Mouse (Mus musculus) midbrain, embryonic 11.5 days (tissue): ENCODE results near the gene Miox. TPM values are rescaled to one million over a fixed set of nuclear protein-coding genes. Genes with fewer than 3 reads are reported as not detected.
A peak's percentile ranks its signal among the peaks of the same experiment; 100 is the strongest.

ENCODE experiments used
- ATAC-seq: fragments of 200-750 bp; cut with Nextera tagmentation; 2 replicates; pipeline ENCODE4 v1.8.0; 2017; ENCODE audit warnings: moderate TSS enrichment, moderate library complexity; ENCODE audit not compliant: low FRiP score
- DNase-seq: peaks from one replicate; pipeline ENCODE4 v3.0.0; 2015; ENCODE audit warnings: low spot score; ENCODE audit errors: missing footprints
- H3K27ac ChIP-seq: fragments of 300-500 bp; sonication (generic); 2 replicates; pipeline ENCODE4 v1.5.1; 2014; ENCODE audit warnings: low read depth, low read length
- H3K27me3 ChIP-seq: fragments of 300-500 bp; sonication (generic); 2 replicates; pipeline ENCODE4 v1.6.1; 2014; ENCODE audit warnings: mild to moderate bottlenecking, low read length, moderate library complexity, mixed read lengths; ENCODE audit not compliant: control insufficient read depth, insufficient read depth
- H3K36me3 ChIP-seq: fragments of 300-500 bp; sonication (generic); 2 replicates; pipeline ENCODE4 v1.6.1; 2014; ENCODE audit warnings: mild to moderate bottlenecking, low read length, moderate library complexity, mixed read lengths; ENCODE audit not compliant: control insufficient read depth, insufficient read depth
- H3K4me1 ChIP-seq: fragments of 300-500 bp; sonication (generic); 2 replicates; pipeline ENCODE4 v1.6.1; 2014; ENCODE audit warnings: low read length; ENCODE audit not compliant: control insufficient read depth, insufficient read depth
- H3K4me2 ChIP-seq: fragments of 300-500 bp; sonication (generic); 2 replicates; pipeline ENCODE4 v1.6.1; 2014; ENCODE audit warnings: mild to moderate bottlenecking, moderate library complexity
- H3K4me3 ChIP-seq: fragments of 300-500 bp; sonication (generic); 2 replicates; pipeline ENCODE4 v1.5.1; 2014; ENCODE audit warnings: low read depth, low read length
- H3K9ac ChIP-seq: fragments of 300-500 bp; sonication (generic); 2 replicates; pipeline ENCODE4 v1.6.1; 2014; ENCODE audit warnings: low read length
- H3K9me3 ChIP-seq: fragments of 300-500 bp; sonication (generic); 2 replicates; pipeline ENCODE4 v1.6.1; 2016; ENCODE audit warnings: low read length; ENCODE audit not compliant: control insufficient read depth
- WGBS: fragments of 180-500 bp; shearing (Covaris S2); extraction: QIAGEN DNeasy Blood & Tissue Kit; methylation state at CpG from one replicate; pipeline ENCODE4 v1.1.7; 2014; 5-methylcytosine and 5-hydroxymethylcytosine counted together
- polyA plus RNA-seq: library from polyadenylated mRNA; unstranded; fragments of >200 nt; fragmentation: Nextera tagmentation; extraction: Ambion mirVana; gene quantifications from 2 replicates; pipeline ENCODE4 v1.2.1, GENCODE M21; 2014

The Miox gene
- polyA plus RNA-seq, 1 experiment from 2014 or later, result not detected

GRCm38 (mm10) chr15:89372068-89372467, 37.9 kb downstream of the Miox start:
- Histone ChIP-seq H3K4me2 (no peak overlapping the region), H3K4me3 (no peak overlapping the region), H3K27ac (no peak overlapping the region), H3K4me1 (peaks cover 8% of the 10 kb centered on the region), H3K27me3 (peaks cover 11% of the 10 kb centered on the region), H3K9ac (no peak overlapping the region), H3K36me3 (peaks cover 39% of the 10 kb centered on the region), H3K9me3 (no peaks in the 10 kb centered on the region)
- WGBS, result 93% methylated on average over 13 of the region's 13 CpGs
- ATAC-seq (no peak), DNase-seq (peak; percentile 80)

GRCm38 (mm10) chr15:89372536-89372935, 38.3 kb downstream of the Miox start:
- DNase-seq, result no peak
- Histone ChIP-seq H3K9ac (no peak overlapping the region), H3K4me1 (peaks cover 12% of the 10 kb centered on the region), H3K9me3 (no peaks in the 10 kb centered on the region), H3K36me3 (peaks cover 34% of the 10 kb centered on the region), H3K4me3 (peak overlapping the region; percentile 63), H3K27me3 (peaks cover 16% of the 10 kb centered on the region), H3K27ac (no peak overlapping the region), H3K4me2 (peak overlapping the region; percentile 81)
- WGBS, result 82% methylated on average over 7 of the region's 7 CpGs
- ATAC-seq, result no peak

GRCm38 (mm10) chr15:89373027-89373761, 39.0 kb downstream of the Miox start:
- peak overlapping the region; percentile 89 for H3K27ac ChIP-seq
- WGBS, result 3% methylated on average over 35 of the region's 35 CpGs

GRCm38 (mm10) chr15:89373762-89374248, 39.6 kb downstream of the Miox start, which contains the start of gene Sco2:
TSS of gene Sco2 (minus strand) at chr15:89373846.
- DNase-seq (peak; percentile 100), ATAC-seq (peak; percentile 87)
- Histone ChIP-seq H3K4me2 (peak within 1 kb of the TSS; percentile 81), H3K9me3 (no peaks in the 10 kb centered on the region), H3K9ac (peak within 1 kb of the TSS; percentile 86), H3K36me3 (peaks cover 28% of the 10 kb centered on the region), H3K27me3 (peaks cover 29% of the 10 kb centered on the region), H3K4me1 (peaks cover 15% of the 10 kb centered on the region), H3K4me3 (peak within 1 kb of the TSS; percentile 63), H3K27ac (peak within 1 kb of the TSS; percentile 89)
- under 1% methylated on average over 42 of the region's 42 CpGs for WGBS

More at GRCm38 (mm10) chr15:89373027-89373761, 39.0 kb downstream of the Miox start:
- DNase-seq, result peak; percentile 97
- Histone ChIP-seq H3K4me1 (peaks cover 13% of the 10 kb centered on the region), H3K9me3 (no peaks in the 10 kb centered on the region), H3K27me3 (peaks cover 23% of the 10 kb centered on the region), H3K4me3 (peak overlapping the region; percentile 63), H3K9ac (peak overlapping the region; percentile 86), H3K4me2 (peak overlapping the region; percentile 81), H3K36me3 (peaks cover 32% of the 10 kb centered on the region)
- ATAC-seq, result peak; percentile 83

- Histone ChIP-seq H3K4me3 (peak overlapping the region; percentile 63), H3K9ac (peak overlapping the region; percentile 86), H3K36me3 (peaks cover 24% of the 10 kb centered on the region), H3K9me3 (no peaks in the 10 kb centered on the region), H3K4me2 (peak overlapping the region; percentile 81), H3K27ac (peak overlapping the region; percentile 89; the same call in 1 of the 2 replicates), H3K27me3 (peaks cover 34% of the 10 kb centered on the region), H3K4me1 (peaks cover 20% of the 10 kb centered on the region)
- ATAC-seq (no peak), DNase-seq (peak; percentile 84)
- 53% methylated on average over 9 of the region's 9 CpGs for WGBS
Observed at GRCm38 (mm10) chr15:89374340-89374739, 40.1 kb downstream of the Miox start.

GRCm38 (mm10) chr15:89374801-89375534, 40.8 kb downstream of the Miox start:
- peaks cover 39% of the 10 kb centered on the region for H3K27me3 ChIP-seq

GRCm38 (mm10) chr15:89376040-89376439, 41.8 kb downstream of the Miox start:
- peaks cover 10% of the 10 kb centered on the region for H3K36me3 ChIP-seq
- H3K4me2 ChIP-seq, result no peak overlapping the region
- H3K9ac ChIP-seq, result no peak overlapping the region
- ATAC-seq (no peak), DNase-seq (peak; percentile 79)
- H3K9me3 ChIP-seq, result no peaks in the 10 kb centered on the region
- H3K4me3 ChIP-seq, result no peak overlapping the region
- H3K4me1 ChIP-seq, result peaks cover 21% of the 10 kb centered on the region
- WGBS, result 81% methylated on average over 7 of the region's 7 CpGs
- no peak overlapping the region for H3K27ac ChIP-seq
- peaks cover 44% of the 10 kb centered on the region for H3K27me3 ChIP-seq

More at GRCm38 (mm10) chr15:89374801-89375534, 40.8 kb downstream of the Miox start:
- H3K4me3 ChIP-seq, result no peak overlapping the region
- H3K9me3 ChIP-seq, result no peaks in the 10 kb centered on the region
- DNase-seq (peak; percentile 72), ATAC-seq (no peak)
- no peak overlapping the region for H3K4me2 ChIP-seq
- H3K9ac ChIP-seq, result no peak overlapping the region
- no peak overlapping the region for H3K27ac ChIP-seq
- H3K4me1 ChIP-seq, result peaks cover 21% of the 10 kb centered on the region
- 93% methylated on average over 17 of the region's 17 CpGs for WGBS
- H3K36me3 ChIP-seq, result peaks cover 20% of the 10 kb centered on the region

GRCm38 (mm10) chr15:89376957-89377356, 42.8 kb downstream of the Miox start, which contains the start of gene Tymp:
TSS of gene Tymp (minus strand) at chr15:89377039.
- Histone ChIP-seq H3K27me3 (peaks cover 44% of the 10 kb centered on the region), H3K9me3 (no peaks in the 10 kb centered on the region), H3K4me2 (no peak within 1 kb of the TSS), H3K4me3 (no peak within 1 kb of the TSS), H3K27ac (no peak within 1 kb of the TSS), H3K36me3 (peaks cover 2% of the 10 kb centered on the region; the same call in 1 of the 2 replicates), H3K4me1 (peaks cover 21% of the 10 kb centered on the region), H3K9ac (no peak within 1 kb of the TSS)
- DNase-seq (peak; percentile 86), ATAC-seq (no peak)
- 19% methylated on average over 16 of the region's 16 CpGs for WGBS
